Mouse (Mus musculus) thymus, postnatal 10 days (tissue): ENCODE results near the gene Cyb5b.
"Not testable (repeated sequence)": the region's sequence is repeated elsewhere in the genome, so short reads cannot be mapped to it uniquely, and the experiment has no call there.

ENCODE experiments used
- DNase-seq, 2 experiments: peaks; one replicate each; pipeline ENCODE4 v3.0.0; 2021; ENCODE audit warnings: low spot score in 2 of 2

Cyb5b gene

DNA sequence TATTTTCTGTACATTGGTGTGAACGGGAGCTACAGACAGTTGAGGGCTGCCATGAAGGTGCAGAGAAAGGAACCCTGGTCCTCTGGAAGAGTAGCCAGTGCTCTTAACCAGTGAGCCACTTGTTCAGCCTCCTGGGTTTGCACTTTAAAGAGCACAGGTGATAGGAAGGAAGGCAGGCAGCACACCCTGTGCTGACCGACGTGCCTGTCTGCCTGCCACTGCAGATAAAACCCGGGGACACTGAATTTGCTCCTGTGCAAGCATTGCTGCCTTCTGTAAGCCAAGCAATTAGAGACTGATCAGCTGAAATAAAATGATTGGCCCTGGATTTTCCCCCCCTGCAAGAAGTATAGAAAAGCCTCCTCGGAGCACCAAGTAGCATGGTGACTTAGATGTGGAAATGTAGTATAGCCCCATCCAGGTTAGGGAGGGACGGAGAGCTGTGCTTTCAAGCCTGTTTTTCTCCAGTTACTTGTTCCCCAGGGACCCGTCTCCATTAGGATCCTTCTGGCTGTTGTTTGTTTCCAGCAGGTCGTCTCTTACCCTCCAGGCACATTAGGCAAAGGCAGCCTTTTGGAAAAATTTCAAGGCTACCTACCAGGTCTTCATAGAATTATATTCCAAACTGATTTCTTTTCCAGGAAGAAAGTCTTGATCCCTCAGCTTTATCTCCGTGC is 22.7 kb downstream of the Cyb5b start:
- DNase-seq, result no peak

- no peak for DNase-seq
Measured at GRCm38 (mm10) chr8:107181122-107181521, 30.7 kb downstream of the Cyb5b start.

DNA sequence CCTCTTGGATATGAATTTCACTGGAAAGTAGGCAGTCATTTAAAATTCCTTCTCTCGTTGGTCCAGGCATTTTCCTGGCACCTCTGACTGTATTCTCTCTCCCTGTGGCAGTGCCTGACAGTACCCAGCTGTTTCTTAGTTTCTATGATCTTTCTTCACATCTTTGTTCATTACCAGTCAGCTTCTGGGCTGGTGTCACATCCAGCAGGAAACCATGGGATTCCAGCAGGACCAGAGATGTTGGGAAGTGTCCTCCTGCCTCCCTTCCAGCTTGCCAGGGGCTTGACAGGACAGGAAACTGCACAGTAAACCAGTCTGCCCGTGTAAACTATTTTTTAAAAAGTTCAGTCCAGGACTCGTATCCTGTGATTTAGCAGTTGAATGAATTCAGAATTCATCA is 34.6 kb downstream of the Cyb5b start:
- DNase-seq, result no peak

- DNase-seq, result no peak
Measured at GRCm38 (mm10) chr8:107186659-107187390, 36.4 kb downstream of the Cyb5b start.

GRCm38 (mm10) chr8:107187631-107188030 is 37.2 kb downstream of the Cyb5b start:
- no peak for DNase-seq

- no peak for DNase-seq
Measured at GRCm38 (mm10) chr8:107192631-107193030, 42.2 kb downstream of the Cyb5b start.

DNA sequence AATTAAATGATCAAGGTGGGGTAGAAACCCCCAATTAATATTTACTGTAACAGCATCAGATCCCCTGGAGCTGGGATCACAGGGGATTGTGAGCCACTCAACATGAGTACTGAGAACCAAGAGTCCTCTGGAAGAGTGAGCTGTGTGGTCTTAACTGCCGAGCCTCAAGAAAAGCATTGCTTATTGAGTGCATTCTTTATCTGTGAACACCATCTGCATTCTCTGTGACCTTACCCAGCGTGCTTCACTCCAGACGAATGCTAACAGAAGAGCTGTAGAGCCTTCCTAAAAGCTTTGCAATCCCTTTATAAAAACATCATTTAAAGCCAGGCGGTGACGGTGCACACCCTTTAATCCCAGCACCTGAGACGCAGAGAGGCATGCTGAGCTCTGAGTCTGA is 42.9 kb downstream of the Cyb5b start:
- DNase-seq, result no peak

DNA sequence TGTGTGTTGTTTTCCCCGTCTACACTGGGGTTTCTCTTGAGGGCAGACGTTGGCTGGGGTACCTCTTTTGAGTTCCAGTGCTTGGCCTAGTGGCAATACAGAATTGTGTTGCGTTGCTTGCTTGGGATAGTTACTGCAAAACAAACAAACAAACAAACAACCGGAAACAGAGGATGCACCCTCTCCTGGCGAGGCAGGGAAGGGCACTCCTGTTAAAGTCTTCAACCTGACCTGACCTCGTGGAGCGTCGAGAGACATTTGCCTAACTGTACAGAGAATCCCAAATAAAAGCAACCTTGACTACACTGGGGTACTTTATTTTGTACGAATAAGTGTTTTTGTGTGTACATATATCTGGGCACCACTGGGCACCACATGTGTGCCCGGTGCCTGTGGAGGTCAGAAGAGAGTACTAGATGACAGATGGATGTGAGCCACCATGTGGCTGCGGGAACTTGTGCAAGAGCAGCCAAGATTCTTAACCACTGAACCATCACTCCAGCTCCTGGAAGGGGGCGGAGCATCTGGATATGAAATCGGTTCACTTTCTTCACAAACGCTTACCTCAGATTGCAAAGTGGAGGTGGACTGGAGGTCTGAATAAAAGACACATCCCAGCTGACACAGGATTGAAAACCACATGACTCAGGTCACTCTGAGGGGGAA is 44.5 kb downstream of the Cyb5b start:
- no peak for DNase-seq

GRCm38 (mm10) chr8:107197901-107198826 is 47.7 kb downstream of the Cyb5b start:
- DNase-seq, result no peak

DNA sequence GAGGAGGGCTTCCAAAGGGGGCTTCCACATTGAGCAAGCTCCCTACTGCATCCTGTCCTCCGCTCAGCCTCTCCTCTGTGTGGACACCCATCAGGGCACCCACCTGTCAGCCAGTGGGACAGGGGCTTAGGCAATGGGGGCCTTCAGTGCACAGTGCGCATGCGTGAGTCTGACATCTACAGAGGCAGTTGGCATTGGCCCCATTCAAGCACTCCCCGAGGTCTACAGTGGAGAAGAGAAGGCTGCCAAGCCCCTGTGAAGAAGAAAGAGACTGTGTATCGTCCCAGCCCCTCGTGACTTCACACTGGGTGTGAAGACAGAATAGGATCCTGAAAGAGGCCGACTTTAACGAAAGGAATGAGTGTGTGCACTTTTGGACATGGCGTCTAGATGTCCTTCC is 54.7 kb downstream of the Cyb5b start:
- no peak for DNase-seq

DNA sequence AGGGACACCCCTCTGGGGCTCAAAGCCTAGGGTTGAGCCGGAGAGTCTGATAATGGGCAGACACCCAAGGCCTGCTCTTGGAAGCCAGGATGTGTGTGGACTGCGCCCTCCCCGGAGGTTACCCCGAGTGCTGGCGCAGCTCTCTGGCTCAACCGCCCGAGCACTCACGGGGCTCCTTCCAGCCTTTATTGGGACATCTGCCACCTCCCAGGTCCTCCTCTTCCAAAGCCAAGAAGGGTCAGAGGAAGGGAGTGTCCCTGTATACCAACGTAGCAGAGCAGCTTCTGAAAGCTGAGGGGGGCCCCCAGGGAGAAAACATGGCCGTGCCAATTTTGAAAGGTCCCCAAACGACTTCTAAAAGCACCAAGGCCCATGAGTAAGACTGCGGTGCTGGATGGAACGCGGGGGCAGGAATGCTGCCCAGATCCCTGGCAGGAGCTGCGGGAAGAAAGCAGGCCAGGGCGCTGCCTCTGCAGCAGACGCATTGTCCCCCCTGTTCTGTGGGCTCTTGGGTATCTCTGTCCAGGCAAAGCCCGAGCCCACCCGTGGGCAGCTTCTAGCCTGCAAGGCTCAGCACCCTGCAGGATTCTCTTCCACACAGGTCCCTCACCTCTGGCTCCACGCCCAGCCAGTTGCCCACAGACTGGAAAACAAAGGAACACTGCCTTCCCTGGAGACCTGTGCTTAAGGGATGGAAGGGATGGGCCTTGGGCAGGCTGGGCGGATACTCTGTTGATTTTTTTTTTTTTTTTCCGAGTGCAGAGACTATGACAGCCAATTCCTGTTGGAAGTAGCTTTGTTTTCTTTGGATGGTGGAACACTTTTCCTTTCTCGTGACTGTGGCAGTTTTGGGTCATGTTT is 55.5 kb downstream of the Cyb5b start:
- DNase-seq, result no peak

DNA sequence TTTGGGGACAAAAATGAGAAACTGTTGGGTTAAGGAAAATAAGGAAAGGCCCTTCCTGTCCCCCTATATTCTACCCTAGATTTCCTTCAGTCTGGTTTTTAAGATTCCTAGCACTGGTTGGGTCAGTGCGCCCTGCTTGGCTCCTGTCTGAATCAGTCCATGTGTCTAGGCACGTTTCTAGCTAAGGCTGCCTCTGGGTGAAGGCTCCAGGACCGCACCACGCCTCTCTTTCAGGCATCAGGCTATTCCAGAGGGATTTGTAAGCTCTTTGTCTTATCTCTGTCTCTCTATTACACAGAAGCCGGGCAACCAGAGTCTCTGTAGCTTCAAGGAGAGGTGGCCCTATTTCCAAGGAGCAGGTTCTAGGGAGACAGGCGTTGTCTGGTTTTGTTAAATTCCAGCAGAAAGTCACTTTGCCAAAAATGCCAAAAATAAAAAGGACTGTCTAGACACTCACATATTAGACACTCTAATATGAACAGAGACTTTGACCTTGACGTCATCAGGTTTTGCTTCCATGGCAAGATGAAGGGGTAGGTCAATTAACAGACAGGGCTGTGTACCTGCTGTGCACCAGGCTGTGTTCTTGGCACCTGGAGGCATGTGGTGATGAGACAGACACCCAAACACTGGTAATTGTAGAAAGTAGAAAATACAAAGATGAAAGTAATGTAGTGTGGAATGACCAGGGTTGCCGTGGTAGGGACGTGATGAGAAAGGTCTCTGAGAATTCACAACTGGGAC is 56.5 kb downstream of the Cyb5b start:
- DNase-seq, result no peak

DNA sequence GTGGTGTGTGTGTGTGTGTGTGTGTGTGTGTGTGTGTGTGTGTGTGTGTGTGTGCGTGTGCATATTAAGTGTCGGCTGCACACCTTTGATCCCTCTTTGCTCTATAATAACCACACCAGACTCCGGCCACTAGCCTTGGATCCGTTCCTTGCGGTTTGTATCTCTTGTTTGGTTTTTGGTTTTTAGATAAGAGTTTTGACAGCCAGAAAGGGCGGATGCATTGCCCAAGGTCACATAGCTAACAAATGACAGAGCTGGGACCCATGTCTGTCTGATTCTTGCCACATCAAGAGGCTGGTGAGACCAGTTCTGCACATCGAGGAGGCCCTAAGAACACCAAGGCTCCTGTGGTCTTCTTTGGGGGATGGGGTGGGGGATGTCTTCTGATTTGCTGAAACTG is 58.7 kb downstream of the Cyb5b start:
- no peak for DNase-seq

- no peak for DNase-seq
Measured at GRCm38 (mm10) chr8:107212006-107212405, 61.6 kb downstream of the Cyb5b start.

GRCm38 (mm10) chr8:107217230-107217629 is 66.8 kb downstream of the Cyb5b start:
- DNase-seq, result not testable (repeated sequence)

DNA sequence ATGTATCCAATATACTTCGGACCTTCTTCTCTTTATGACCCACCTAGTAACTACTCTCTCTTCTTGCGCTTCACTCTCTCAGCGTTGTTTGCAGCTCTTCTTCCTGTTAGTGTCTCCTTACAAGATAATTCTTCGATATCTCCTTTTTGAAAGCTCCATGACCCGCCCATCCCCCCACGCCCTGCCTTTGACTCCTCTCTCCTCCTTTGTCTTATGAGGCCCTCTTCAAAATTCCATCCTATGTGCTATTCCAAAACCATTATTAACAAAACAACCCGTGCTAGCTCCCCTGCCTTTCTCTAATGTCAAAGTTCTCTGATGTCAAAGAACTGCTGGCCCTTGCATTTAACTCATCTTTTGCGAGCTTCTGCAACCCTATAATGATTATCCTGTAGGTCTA is 67.7 kb downstream of the Cyb5b start:
- DNase-seq, result no peak

- no peak for DNase-seq
Measured at GRCm38 (mm10) chr8:107219078-107219477, 68.6 kb downstream of the Cyb5b start.

DNA sequence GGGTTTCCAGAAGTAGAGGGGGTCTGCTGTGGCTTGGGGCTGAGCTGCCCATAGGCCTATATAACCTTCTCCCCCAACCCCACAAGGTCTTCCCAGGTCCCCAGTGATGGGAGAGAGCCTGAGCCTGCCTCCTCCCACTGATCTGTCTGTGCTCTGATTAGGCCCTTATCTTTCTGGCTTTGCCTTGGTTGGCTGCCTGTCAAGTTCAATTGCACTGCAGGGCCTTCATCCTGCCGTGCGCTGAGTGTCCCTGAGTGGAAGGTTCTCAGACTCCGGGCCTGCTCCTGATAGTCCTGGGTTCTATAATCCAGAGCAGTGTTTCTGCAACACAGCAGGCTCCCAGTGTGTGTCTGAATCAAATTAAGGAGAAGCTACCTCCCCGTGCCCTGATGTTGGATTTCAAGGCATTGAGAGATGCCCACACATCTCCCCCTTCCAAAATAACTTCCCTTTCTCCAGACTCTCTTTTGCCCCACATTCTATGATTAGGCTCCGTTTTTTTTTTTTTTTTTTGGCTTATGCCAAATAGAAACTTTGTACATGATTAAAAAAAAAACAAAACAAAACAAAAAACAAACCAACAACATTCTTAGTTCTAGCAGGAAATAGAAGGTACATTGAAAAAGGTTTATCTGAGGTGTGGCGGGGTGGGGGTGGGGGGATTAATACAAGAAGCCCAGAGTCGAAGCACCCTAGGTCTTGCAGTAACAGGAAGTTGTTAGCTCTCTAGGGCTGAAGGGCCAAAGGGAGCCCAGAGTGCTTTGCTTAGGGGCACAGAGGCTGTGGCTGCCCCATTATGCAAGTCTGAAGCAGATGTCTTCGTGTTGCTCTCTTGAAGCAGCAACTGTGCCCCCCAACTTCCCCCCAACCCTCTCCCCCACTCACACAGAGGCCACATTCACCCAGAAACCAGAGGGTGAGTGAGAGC is 71.7 kb downstream of the Cyb5b start:
- no peak for DNase-seq

- DNase-seq, result no peak
Measured at GRCm38 (mm10) chr8:107226183-107226582, 75.7 kb downstream of the Cyb5b start.
